In genomic region chr8:34294721-34295120, GRCm38 (mm10) we compare ENCODE assay signal across 18 mouse cellular contexts.
DNase-seq lines count a peak whose midpoint lies in the region; ATAC-seq and TF ChIP-seq lines count a peak whose summit lies in the region.
"Had no signal": no experiment of that assay in that cellular context is flagged by ENCODE, and none has a peak within 500 bp of the region (broad histone marks: within the 10 kb centered on the region; RNA-seq: fewer than 3 reads in every experiment).

No protein-coding gene starts in this region.

- H3K27me3 ChIP-seq in forebrain, embryonic 16.5 days (replicated peaks; ENCODE audit: control insufficient read depth, insufficient read depth, low read length) = no peaks in the 10 kb centered on the region
- H3K27me3 ChIP-seq in forebrain, embryonic 13.5 days = no peaks in the 10 kb centered on the region
- H3K27me3 ChIP-seq: embryonic facial prominence, embryonic 12.5 days; forebrain, embryonic 12.5 days had no signal

- H3K9me3 ChIP-seq in forebrain, embryonic 16.5 days (ENCODE audit: control insufficient read depth, low read length) = 0 out of 2 replicates have a peak, but pooled peaks cover 5% of the 10 kb centered on the region
- H3K9me3 ChIP-seq in forebrain, embryonic 13.5 days (replicated peaks) = peaks cover 6% of the 10 kb centered on the region

- 63% methylated on average over 8 of the region's 8 CpGs for WGBS in forebrain, embryonic 16.5 days
- WGBS in forebrain, embryonic 13.5 days = 75% methylated on average over 8 of the region's 8 CpGs

- no peak for TF ChIP-seq CTCF in brain, embryonic 14.5 days (IDR thresholded peaks at IDR 0.05; ENCODE audit: borderline replicate concordance, extremely low read depth, insufficient read depth, insufficient read length)
- TF ChIP-seq CTCF in left cerebral cortex, adult 2 months (IDR thresholded peaks at IDR 0.05) = no peak

- no peak overlapping the region for H3K4me3 ChIP-seq in forebrain, embryonic 16.5 days (replicated peaks; ENCODE audit: low read length)
- H3K4me3 ChIP-seq in forebrain, embryonic 13.5 days = no peak overlapping the region
- no peak overlapping the region for H3K4me3 ChIP-seq in left cerebral cortex, adult 2 months
- H3K4me3 ChIP-seq: embryonic facial prominence, embryonic 10.5 days; embryonic facial prominence, embryonic 12.5 days; forebrain, embryonic 12.5 days had no signal

- H3K9ac ChIP-seq in forebrain, embryonic 16.5 days (replicated peaks; ENCODE audit: low read depth, low read length) = no peak overlapping the region
- H3K9ac ChIP-seq in forebrain, embryonic 13.5 days = no peak overlapping the region
- H3K9ac ChIP-seq: embryonic facial prominence, embryonic 12.5 days; forebrain, embryonic 12.5 days had no signal

- peak; percentile 41 for DNase-seq in brain, adult 2 months (ENCODE audit: low read depth, low spot score)
- DNase-seq in brain, embryonic 14.5 days (ENCODE audit: low read depth) = peak; percentile 72
- no peak for DNase-seq in left cerebral cortex, adult 2 months (ENCODE audit: extremely low spot score in 1 of 2, low spot score in 2 of 2)
- DNase-seq in thymus, postnatal 10 days (ENCODE audit: low spot score in 2 of 2) = no peak
- DNase-seq: adrenal gland, adult 8-10 months; adrenal gland, postnatal 14 days; adrenal gland, postnatal 36 days; cerebellum, adult 11-12 months; cerebellum, adult 2 months; cerebellum, adult 9-10 months; cerebellum, postnatal 10 days; cerebellum, postnatal 25 days had no signal

- no peaks in the 10 kb centered on the region for H3K36me3 ChIP-seq in forebrain, embryonic 16.5 days (ENCODE audit: control insufficient read depth, insufficient read depth)
- H3K36me3 ChIP-seq in forebrain, embryonic 13.5 days (ENCODE audit: poor library complexity, severe bottlenecking) = no peaks in the 10 kb centered on the region
- H3K36me3 ChIP-seq: embryonic facial prominence, embryonic 10.5 days; embryonic facial prominence, embryonic 12.5 days; forebrain, embryonic 12.5 days had no signal

- no peak overlapping the region for H3K4me2 ChIP-seq in forebrain, embryonic 16.5 days (ENCODE audit: low read length)
- H3K4me2 ChIP-seq in forebrain, embryonic 13.5 days = no peak overlapping the region
- H3K4me2 ChIP-seq: embryonic facial prominence, embryonic 12.5 days; forebrain, embryonic 12.5 days had no signal

- intact Hi-C loops in left cerebral cortex, adult 2 months (cut with DNase I) = no loop called here

- no peaks in the 10 kb centered on the region for H3K4me1 ChIP-seq in forebrain, embryonic 16.5 days (replicated peaks; ENCODE audit: control insufficient read depth, insufficient read depth, low read length)
- no peaks in the 10 kb centered on the region for H3K4me1 ChIP-seq in forebrain, embryonic 13.5 days
- H3K4me1 ChIP-seq: embryonic facial prominence, embryonic 10.5 days; embryonic facial prominence, embryonic 12.5 days; forebrain, embryonic 12.5 days had no signal

- TF ChIP-seq POLR2A in brain, embryonic 14.5 days (IDR thresholded peaks at IDR 0.05; ENCODE audit: borderline replicate concordance, extremely low read depth, insufficient read depth, insufficient read length, poor library complexity, severe bottlenecking) = no peak

- no peak overlapping the region for H3K27ac ChIP-seq in forebrain, embryonic 16.5 days (ENCODE audit: low read length)
- H3K27ac ChIP-seq in forebrain, embryonic 13.5 days = no peak overlapping the region
- H3K27ac ChIP-seq in left cerebral cortex, adult 2 months = no peak overlapping the region
- H3K27ac ChIP-seq: embryonic facial prominence, embryonic 10.5 days; embryonic facial prominence, embryonic 12.5 days; forebrain, embryonic 12.5 days had no signal

- ATAC-seq in forebrain, embryonic 16.5 days = peak; percentile 79
- ATAC-seq in forebrain, embryonic 13.5 days = no peak
- ATAC-seq: activated CD4-positive, CD25-positive, alpha-beta regulatory T cell, adult 4 months had no signal

Comparison
In these comparisons a context has a peak if more than half of its experiments do, and no peak if none do; other contexts are left out.
1. DNase-seq: peak in brain, adult 2 months (single experiment) and brain, embryonic 14.5 days (single experiment); none in left cerebral cortex, adult 2 months (0 of 2) and thymus, postnatal 10 days (0 of 2).